Mouse (Mus musculus) kidney, postnatal 0 days (tissue): Measurements from ENCODE around the gene Fbxo3. TPM values are rescaled to one million over a fixed set of nuclear protein-coding genes. Genes with fewer than 3 reads are reported as not detected.
A peak's percentile ranks its signal among the peaks of the same experiment; 100 is the strongest.
"Not testable (repeated sequence)": the region's sequence is repeated elsewhere in the genome, so short reads cannot be mapped to it uniquely, and the experiment has no call there.

Experiments used
- ATAC-seq: fragments of 200-750 bp; cut with Nextera tagmentation; replicated peaks from 2 replicates; pipeline ENCODE4 v1.8.0; 2017; ENCODE audit warnings: low read depth, moderate number of reproducible peaks, moderate TSS enrichment, moderate library complexity; ENCODE audit not compliant: low FRiP score
- DNase-seq: peaks from one replicate; pipeline ENCODE4 v3.0.0-alpha.2; 2016; ENCODE audit warnings: low spot score
- H3K27ac ChIP-seq: fragments of 300-500 bp; sonication (generic); 2 replicates; pipeline ENCODE4 v1.5.1; 2014; ENCODE audit warnings: mild to moderate bottlenecking
- H3K27me3 ChIP-seq: fragments of 300-500 bp; sonication (generic); 2 replicates; pipeline ENCODE4 v1.6.1; 2014; ENCODE audit warnings: low read length, mixed read lengths; ENCODE audit not compliant: insufficient read depth
- H3K36me3 ChIP-seq: fragments of 300-500 bp; sonication (generic); 2 replicates; pipeline ENCODE4 v1.6.1; 2014; ENCODE audit warnings: low read length, mixed read lengths; ENCODE audit not compliant: insufficient read depth
- H3K4me1 ChIP-seq: fragments of 300-500 bp; sonication (generic); replicated peaks from 2 replicates; pipeline ENCODE4 v1.6.1; 2014; ENCODE audit warnings: antibody characterized with exemption, low read length, mixed read lengths; ENCODE audit not compliant: insufficient read depth
- H3K4me2 ChIP-seq: fragments of 300-500 bp; sonication (generic); 2 replicates; pipeline ENCODE4 v1.6.1; 2014; ENCODE audit warnings: mild to moderate bottlenecking, low read length, moderate library complexity, mixed read lengths
- H3K4me3 ChIP-seq: fragments of 300-500 bp; sonication (generic); replicated peaks from 2 replicates; pipeline ENCODE4 v1.5.1; 2014; ENCODE audit warnings: low read depth, low read length
- H3K9ac ChIP-seq: fragments of 300-500 bp; sonication (generic); 2 replicates; pipeline ENCODE4 v1.6.1; 2014; ENCODE audit warnings: low read depth, low read length
- H3K9me3 ChIP-seq: fragments of 300-500 bp; sonication (generic); replicated peaks from 2 replicates; pipeline ENCODE4 v1.6.1; 2016; ENCODE audit warnings: low read length, inconsistent platforms, mixed read lengths
- CTCF ChIP-seq: IDR thresholded peaks from 2 replicates; pipeline ENCODE4 v1.5.1; 2016; ENCODE audit warnings: antibody characterized with exemption, low read depth, mild to moderate bottlenecking, moderate library complexity
- WGBS: fragments of 180-500 bp; shearing (Covaris S2); extraction: QIAGEN DNeasy Blood & Tissue Kit; methylation state at CpG from one replicate; pipeline ENCODE4 v1.1.7; 2014; 5-methylcytosine and 5-hydroxymethylcytosine counted together
- polyA plus RNA-seq: library from polyadenylated mRNA; unstranded; fragments of >200 nt; fragmentation: Nextera tagmentation; extraction: Ambion mirVana; gene quantifications from 2 replicates; pipeline ENCODE4 v1.2.1, GENCODE M21; 2015

Gene Fbxo3
- 49.0 and 51.5 TPM in 2 replicates for polyA plus RNA-seq

DNA sequence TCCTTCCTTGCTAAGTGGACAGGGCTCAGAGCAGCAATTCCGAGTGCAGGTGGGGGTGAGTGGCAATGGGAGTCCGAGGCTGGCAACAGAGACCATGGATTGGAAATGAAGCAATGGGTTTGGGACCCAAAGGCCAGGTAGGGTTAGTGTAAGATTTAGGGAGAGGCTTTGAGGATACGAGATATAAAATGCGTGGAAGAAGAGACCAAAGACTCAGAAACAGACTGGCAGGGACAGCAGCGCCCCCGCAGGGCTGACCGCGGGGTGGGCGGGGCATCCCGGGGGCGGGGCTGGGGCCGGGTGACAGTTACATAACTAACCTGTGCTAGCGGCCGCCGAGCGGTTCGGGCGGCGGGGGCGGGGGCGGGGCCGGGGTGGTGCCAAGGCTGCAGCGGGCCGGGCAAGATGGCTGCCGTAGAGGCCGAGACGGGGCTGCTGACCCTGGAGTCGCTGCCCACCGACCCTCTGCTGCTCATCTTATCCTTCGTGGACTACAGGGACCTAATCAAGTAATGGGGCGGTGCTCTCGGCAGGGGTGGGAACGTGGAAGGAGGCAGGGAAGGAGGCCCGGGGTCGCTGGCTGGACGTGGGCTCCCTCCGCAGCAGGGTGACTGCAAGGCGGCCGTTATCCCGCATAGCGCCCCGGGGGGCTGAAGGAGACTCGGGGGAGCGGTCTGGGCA is at the start of gene Fbxo3:
Gene Fbxo3 (plus strand): TSS at position 264 of the 681 bp plus-strand sequence.
- Histone ChIP-seq H3K4me3 (peak within 1 kb of the TSS; percentile 98), H3K4me2 (peak within 1 kb of the TSS; percentile 84), H3K27ac (peak within 1 kb of the TSS; percentile 75), H3K36me3 (0 out of 2 replicates have a peak, but pooled peaks cover 6% of the 10 kb centered on the region), H3K9me3 (no peaks in the 10 kb centered on the region), H3K27me3 (no peaks in the 10 kb centered on the region), H3K4me1 (peaks cover 13% of the 10 kb centered on the region; the same call in 1 of the 2 replicates), H3K9ac (peak within 1 kb of the TSS; percentile 93)
- ATAC-seq: peak; percentile 94
- WGBS: under 1% methylated on average over 33 of the region's 44 CpGs
- TF ChIP-seq CTCF: peak; percentile 36; the same call in 1 of the 2 replicates
- DNase-seq: peak; percentile 85

- WGBS: 9% methylated on average over 5 of the region's 5 CpGs
- H3K4me3 ChIP-seq: no peak overlapping the region
- H3K27ac ChIP-seq: no peak overlapping the region
- no peaks in the 10 kb centered on the region for H3K9me3 ChIP-seq
- H3K4me1 ChIP-seq: no peaks in the 10 kb centered on the region
- ATAC-seq (0 out of 2 replicates have a peak, but pooled peaks have one; percentile 53), DNase-seq (peak; percentile 92)
- no peaks in the 10 kb centered on the region for H3K27me3 ChIP-seq
- H3K9ac ChIP-seq: no peak overlapping the region
- peak; percentile 95 for TF ChIP-seq CTCF
- H3K36me3 ChIP-seq: no peaks in the 10 kb centered on the region
- H3K4me2 ChIP-seq: no peak overlapping the region
Measured at GRCm38 (mm10) chr2:103982250-103982649, 45.3 kb upstream of the Fbxo3 start.

DNA sequence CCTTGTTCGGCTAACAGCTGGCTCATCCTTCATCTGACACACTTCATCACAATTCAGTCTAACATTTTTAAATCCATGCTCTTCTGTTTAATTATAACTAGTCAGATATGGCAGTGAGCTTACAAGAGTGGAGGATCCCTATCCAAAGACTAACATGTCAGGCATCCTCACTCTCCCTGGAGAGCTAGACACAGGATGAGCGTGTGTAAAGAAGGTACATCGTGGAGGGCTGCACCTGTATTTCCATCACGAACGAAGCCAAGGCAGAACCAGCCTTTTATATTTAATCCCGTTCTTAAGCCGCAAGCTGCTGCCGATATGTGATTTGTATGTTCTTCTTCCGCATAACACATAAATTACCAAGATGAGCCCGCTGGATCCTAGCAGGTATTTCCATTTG is 44.4 kb upstream of the Fbxo3 start:
- H3K36me3 ChIP-seq: no peaks in the 10 kb centered on the region
- H3K9me3 ChIP-seq: no peaks in the 10 kb centered on the region
- TF ChIP-seq CTCF: no peak
- no peak for DNase-seq
- no peaks in the 10 kb centered on the region for H3K27me3 ChIP-seq
- no peak overlapping the region for H3K4me3 ChIP-seq
- H3K4me1 ChIP-seq: no peaks in the 10 kb centered on the region
- H3K4me2 ChIP-seq: no peak overlapping the region
- no peak overlapping the region for H3K27ac ChIP-seq
- 91% methylated on average over 10 of the region's 10 CpGs for WGBS
- no peak for ATAC-seq
- no peak overlapping the region for H3K9ac ChIP-seq

DNA sequence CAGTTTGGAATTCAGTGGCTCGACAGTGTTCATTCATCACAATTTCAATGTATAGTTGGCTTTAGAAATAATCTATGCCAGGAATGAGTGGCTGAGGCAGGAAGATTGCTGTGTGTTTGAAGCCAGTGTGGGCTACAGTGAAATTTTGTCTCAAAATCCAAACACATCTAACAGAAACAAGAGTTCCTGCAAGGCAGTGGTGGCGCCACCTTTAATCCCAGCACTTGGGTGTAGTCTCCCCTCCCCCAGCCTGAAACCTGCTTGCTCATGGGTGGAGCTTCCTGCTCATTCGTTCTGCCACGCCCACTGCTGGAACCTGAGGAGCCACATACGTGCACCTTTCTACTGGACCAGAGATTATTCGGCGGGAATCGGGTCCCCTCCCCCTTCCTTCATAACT is 39.9 kb upstream of the Fbxo3 start:
- ATAC-seq, H3K4me2 ChIP-seq, H3K4me3 ChIP-seq, H3K27me3 ChIP-seq, H3K36me3 ChIP-seq, H3K27ac ChIP-seq, H3K9me3 ChIP-seq, DNase-seq, H3K4me1 ChIP-seq, H3K9ac ChIP-seq: not testable (repeated sequence)
- WGBS: 56% methylated on average over 5 of the region's 8 CpGs

- H3K9me3 ChIP-seq: no peaks in the 10 kb centered on the region
- WGBS: 86% methylated on average over 6 of the region's 6 CpGs
- H3K4me1 ChIP-seq: no peaks in the 10 kb centered on the region
- H3K27ac ChIP-seq: no peak overlapping the region
- H3K4me2 ChIP-seq: no peak overlapping the region
- DNase-seq (no peak), ATAC-seq (no peak)
- H3K4me3 ChIP-seq: no peak overlapping the region
- no peak overlapping the region for H3K9ac ChIP-seq
- no peaks in the 10 kb centered on the region for H3K27me3 ChIP-seq
- TF ChIP-seq CTCF: no peak
- no peaks in the 10 kb centered on the region for H3K36me3 ChIP-seq
Measured at GRCm38 (mm10) chr2:103989724-103990123, 37.8 kb upstream of the Fbxo3 start.

- Histone ChIP-seq H3K4me2 (no peak overlapping the region), H3K4me3 (no peak overlapping the region), H3K27me3 (no peaks in the 10 kb centered on the region), H3K36me3 (no peaks in the 10 kb centered on the region), H3K4me1 (no peaks in the 10 kb centered on the region), H3K9me3 (no peaks in the 10 kb centered on the region), H3K9ac (no peak overlapping the region), H3K27ac (no peak overlapping the region)
- 0 out of 2 replicates have a peak, but pooled peaks have one; percentile 12 for TF ChIP-seq CTCF
- DNase-seq (no peak), ATAC-seq (no peak)
Measured at GRCm38 (mm10) chr2:103991303-103991702, 36.2 kb upstream of the Fbxo3 start.
